Mouse (Mus musculus) testis, adult 2 months (tissue): ENCODE measurements at regions not wholly inside any gene's neighbourhood (a gene's known extent, or its start where the extent isn't known, plus 50 kb on each side); places are given as distances from the start of the nearest gene placed in this dataset.

ENCODE experiments used
- CTCF ChIP-seq: fragments of 200-500 bp; IDR thresholded peaks from 2 replicates; pipeline ENCODE4 v1.5.1; 2012; ENCODE audit warnings: low read depth, mild to moderate bottlenecking, inconsistent platforms, low read length, moderate library complexity; ENCODE audit not compliant: control insufficient read depth, insufficient read depth, insufficient replicate concordance
- POLR2A ChIP-seq: fragments of 200-500 bp; IDR thresholded peaks from 2 replicates; pipeline ENCODE4 v1.6.1; 2012; ENCODE audit warnings: low read depth, mild to moderate bottlenecking, inconsistent platforms, low read length, moderate library complexity; ENCODE audit not compliant: control insufficient read depth

DNA sequence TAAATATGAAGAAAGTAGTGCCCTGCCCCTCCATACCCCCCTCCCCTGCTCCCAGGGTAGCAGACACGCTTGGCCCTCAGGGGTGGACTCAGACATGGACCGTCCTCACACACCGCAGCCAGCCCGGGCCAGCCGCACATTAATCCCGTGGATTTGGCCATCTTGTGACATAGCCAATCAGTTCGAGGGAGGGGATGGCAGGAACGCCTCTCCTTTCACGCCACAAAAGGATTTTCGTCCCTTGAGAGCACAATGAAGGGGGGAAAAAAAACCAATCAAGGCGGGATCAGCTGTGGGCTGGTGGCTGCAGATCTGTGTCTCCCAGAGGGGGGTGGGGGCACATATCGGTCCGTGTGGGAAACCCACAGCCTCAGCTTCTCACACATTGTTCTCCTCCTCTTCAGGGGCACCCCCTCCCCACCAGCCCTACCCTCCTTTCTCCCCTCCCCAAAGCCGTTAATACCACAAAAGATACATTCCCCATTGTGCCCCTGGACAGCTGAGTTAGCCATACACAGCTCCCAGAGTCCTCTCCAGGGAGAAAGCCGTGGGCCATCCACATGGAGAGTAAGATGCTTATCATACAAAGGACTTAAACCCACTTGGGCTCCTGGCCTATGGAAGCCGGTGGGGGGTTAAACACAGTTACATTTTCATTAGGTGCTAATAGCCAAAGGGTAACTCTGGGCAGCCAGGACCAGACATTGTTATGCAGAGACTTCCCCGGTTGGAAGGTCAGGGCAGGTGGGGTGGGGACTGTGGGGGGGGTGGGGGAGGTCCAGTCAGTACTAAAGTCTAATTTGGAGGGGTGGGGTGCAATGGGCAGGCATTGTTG, 88.4 kb downstream of the Sox9 start:
- TF ChIP-seq CTCF (no peak), POLR2A (no peak)
